Mouse (Mus musculus) heart, embryonic 15.5 days (tissue): ENCODE results near the gene Adamts7. TPM values are rescaled to one million over a fixed set of nuclear protein-coding genes. Genes with fewer than 3 reads are reported as not detected.

Experiments
- ATAC-seq: fragments of 200-750 bp; cut with Nextera tagmentation; replicated peaks from 2 replicates; pipeline ENCODE4 v1.8.0; 2017; ENCODE audit warnings: low read depth, moderate TSS enrichment; ENCODE audit not compliant: insufficient number of reproducible peaks, insufficient read depth, low FRiP score
- H3K27ac ChIP-seq: fragments of 300-500 bp; sonication (generic); 2 replicates; pipeline ENCODE4 v1.5.1; 2015; ENCODE audit warnings: mild to moderate bottlenecking, inconsistent platforms
- H3K27me3 ChIP-seq: fragments of 300-500 bp; sonication (generic); 2 replicates; pipeline ENCODE4 v1.6.1; 2015; ENCODE audit warnings: inconsistent platforms
- H3K36me3 ChIP-seq: fragments of 300-500 bp; sonication (generic); 2 replicates; pipeline ENCODE4 v1.6.1; 2015; ENCODE audit warnings: mild to moderate bottlenecking, inconsistent platforms
- H3K4me1 ChIP-seq: fragments of 300-500 bp; sonication (generic); replicated peaks from 2 replicates; pipeline ENCODE4 v1.6.1; 2015; ENCODE audit warnings: inconsistent platforms
- H3K4me2 ChIP-seq: fragments of 300-500 bp; sonication (generic); 2 replicates; pipeline ENCODE4 v1.6.1; 2015; ENCODE audit warnings: inconsistent platforms, mild to moderate bottlenecking, moderate library complexity
- H3K4me3 ChIP-seq: fragments of 300-500 bp; sonication (generic); 2 replicates; pipeline ENCODE4 v1.5.1; 2015; ENCODE audit warnings: mild to moderate bottlenecking, inconsistent platforms
- H3K9ac ChIP-seq: fragments of 300-500 bp; sonication (generic); 2 replicates; pipeline ENCODE4 v1.6.1; 2015; ENCODE audit warnings: mild to moderate bottlenecking, inconsistent platforms
- H3K9me3 ChIP-seq: fragments of 300-500 bp; sonication (generic); replicated peaks from 2 replicates; pipeline ENCODE4 v1.6.1; 2016; ENCODE audit warnings: inconsistent platforms
- WGBS: fragments of 180-500 bp; shearing (Covaris S2); methylation state at CpG from one replicate; pipeline ENCODE4 v1.1.7; 2015; ENCODE audit warnings: mixed read lengths; 5-methylcytosine and 5-hydroxymethylcytosine counted together
- polyA plus RNA-seq: library from polyadenylated mRNA; unstranded; fragments of >200 nt; fragmentation: Nextera tagmentation; extraction: Ambion mirVana; gene quantifications from 2 replicates; pipeline ENCODE4 v1.2.1, GENCODE M21; 2015

Adamts7 gene
- 8.9 and 11.3 TPM in 2 replicates for polyA plus RNA-seq

- no peaks in the 10 kb centered on the region for H3K9me3 ChIP-seq
- no peaks in the 10 kb centered on the region for H3K27me3 ChIP-seq
- peak within 1 kb of the TSS; percentile 65 for H3K27ac ChIP-seq
- peak within 1 kb of the TSS; percentile 66 for H3K9ac ChIP-seq
- H3K4me3 ChIP-seq = peak within 1 kb of the TSS; percentile 76
- WGBS = under 1% methylated on average over 55 of the region's 60 CpGs
- peak within 1 kb of the TSS; percentile 99 for H3K4me2 ChIP-seq
- ATAC-seq = peak; percentile 25
- H3K36me3 ChIP-seq = no peaks in the 10 kb centered on the region
- H3K4me1 ChIP-seq = peaks cover 31% of the 10 kb centered on the region
Measured at GRCm38 (mm10) chr9:90162926-90163748, at the start of gene Adamts7. Adamts7 (plus strand) TSS chr9:90163069.

GRCm38 (mm10) chr9:90113151-90113550 lies 49.7 kb upstream of the Adamts7 start:
- Histone ChIP-seq H3K27me3 (peaks cover 2% of the 10 kb centered on the region; the same call in 1 of the 2 replicates), H3K4me2 (peak overlapping the region; percentile 72), H3K4me3 (peak overlapping the region; percentile 97), H3K27ac (peak overlapping the region; percentile 100), H3K36me3 (peaks cover 13% of the 10 kb centered on the region; the same call in 1 of the 2 replicates), H3K4me1 (peaks cover 31% of the 10 kb centered on the region), H3K9me3 (no peaks in the 10 kb centered on the region), H3K9ac (peak overlapping the region; percentile 97)
- under 1% methylated on average over 13 of the region's 13 CpGs for WGBS
- no peak for ATAC-seq

- peak overlapping the region; percentile 97 for H3K9ac ChIP-seq
- peak overlapping the region; percentile 100 for H3K27ac ChIP-seq
- peak; percentile 66 for ATAC-seq
- no peaks in the 10 kb centered on the region for H3K9me3 ChIP-seq
- H3K36me3 ChIP-seq = peaks cover 6% of the 10 kb centered on the region; the same call in 1 of the 2 replicates
- under 1% methylated on average over 82 of the region's 82 CpGs for WGBS
- peaks cover 4% of the 10 kb centered on the region; the same call in 1 of the 2 replicates for H3K27me3 ChIP-seq
- peak overlapping the region; percentile 72 for H3K4me2 ChIP-seq
- peak overlapping the region; percentile 97 for H3K4me3 ChIP-seq
- H3K4me1 ChIP-seq = peaks cover 27% of the 10 kb centered on the region
Measured at GRCm38 (mm10) chr9:90113651-90114566, 49.0 kb upstream of the Adamts7 start.

- peaks cover 4% of the 10 kb centered on the region; the same call in 1 of the 2 replicates for H3K27me3 ChIP-seq
- H3K9me3 ChIP-seq = no peaks in the 10 kb centered on the region
- peak within 1 kb of the TSS; percentile 86 for H3K4me2 ChIP-seq
- WGBS = under 1% methylated on average over 40 of the region's 40 CpGs
- peak within 1 kb of the TSS; percentile 100 for H3K27ac ChIP-seq
- H3K36me3 ChIP-seq = no peaks in the 10 kb centered on the region
- H3K4me1 ChIP-seq = peaks cover 21% of the 10 kb centered on the region
- peak within 1 kb of the TSS; percentile 97 for H3K9ac ChIP-seq
- peak; percentile 97 for ATAC-seq
- H3K4me3 ChIP-seq = peak within 1 kb of the TSS; percentile 97
Measured at GRCm38 (mm10) chr9:90114567-90115307, 48.1 kb upstream of the Adamts7 start, which contains the start of gene Morf4l1. Morf4l1 (minus strand) TSS chr9:90114774.

- H3K9ac ChIP-seq = no peak overlapping the region
- peaks cover 4% of the 10 kb centered on the region; the same call in 1 of the 2 replicates for H3K27me3 ChIP-seq
- peak overlapping the region; percentile 97 for H3K4me3 ChIP-seq
- ATAC-seq = no peak
- peak overlapping the region; percentile 86 for H3K4me2 ChIP-seq
- no peaks in the 10 kb centered on the region for H3K36me3 ChIP-seq
- peaks cover 16% of the 10 kb centered on the region for H3K4me1 ChIP-seq
- H3K9me3 ChIP-seq = no peaks in the 10 kb centered on the region
- no peak overlapping the region for H3K27ac ChIP-seq
Measured at GRCm38 (mm10) chr9:90115308-90115700, 47.6 kb upstream of the Adamts7 start.

- Histone ChIP-seq H3K4me2 (no peak overlapping the region), H3K4me1 (peaks cover 10% of the 10 kb centered on the region), H3K9ac (no peak overlapping the region), H3K27me3 (peaks cover 4% of the 10 kb centered on the region; the same call in 1 of the 2 replicates), H3K9me3 (no peaks in the 10 kb centered on the region), H3K36me3 (no peaks in the 10 kb centered on the region), H3K27ac (no peak overlapping the region), H3K4me3 (no peak overlapping the region)
- ATAC-seq = no peak
Measured at GRCm38 (mm10) chr9:90117234-90117633, 45.6 kb upstream of the Adamts7 start.

GRCm38 (mm10) chr9:90122246-90122740 lies 40.6 kb upstream of the Adamts7 start:
- no peak for ATAC-seq
- no peak overlapping the region for H3K4me3 ChIP-seq
- no peak overlapping the region for H3K9ac ChIP-seq
- H3K27me3 ChIP-seq = peaks cover 4% of the 10 kb centered on the region; the same call in 1 of the 2 replicates
- WGBS = 56% methylated on average over 4 of the region's 4 CpGs
- H3K4me1 ChIP-seq = peaks cover 13% of the 10 kb centered on the region
- H3K27ac ChIP-seq = no peak overlapping the region
- H3K9me3 ChIP-seq = no peaks in the 10 kb centered on the region
- H3K4me2 ChIP-seq = no peak overlapping the region
- H3K36me3 ChIP-seq = no peaks in the 10 kb centered on the region

GRCm38 (mm10) chr9:90124156-90124872 lies 38.6 kb upstream of the Adamts7 start:
- 43% methylated on average over 11 of the region's 11 CpGs for WGBS
- no peaks in the 10 kb centered on the region for H3K36me3 ChIP-seq
- H3K4me2 ChIP-seq = no peak overlapping the region
- H3K9ac ChIP-seq = no peak overlapping the region
- no peaks in the 10 kb centered on the region for H3K27me3 ChIP-seq
- peak overlapping the region; percentile 39; the same call in 1 of the 2 replicates for H3K27ac ChIP-seq
- peaks cover 19% of the 10 kb centered on the region for H3K4me1 ChIP-seq
- no peak overlapping the region for H3K4me3 ChIP-seq
- H3K9me3 ChIP-seq = no peaks in the 10 kb centered on the region
- ATAC-seq = no peak

- Histone ChIP-seq H3K4me2 (no peak overlapping the region), H3K4me3 (no peak overlapping the region), H3K27me3 (no peaks in the 10 kb centered on the region), H3K4me1 (peaks cover 20% of the 10 kb centered on the region), H3K9me3 (no peaks in the 10 kb centered on the region), H3K36me3 (no peaks in the 10 kb centered on the region), H3K27ac (peak overlapping the region; percentile 39; the same call in 1 of the 2 replicates), H3K9ac (no peak overlapping the region)
- ATAC-seq = no peak
- WGBS = 42% methylated on average over 8 of the region's 8 CpGs
Measured at GRCm38 (mm10) chr9:90124873-90125245, 38.0 kb upstream of the Adamts7 start.
